Mouse (Mus musculus): Measurements from ENCODE around the gene Mast1.

The Mast1 gene

GRCm38 (mm10) chr8:84973803-84974542 is 36.8 kb upstream of the Mast1 start:
- DNase-seq (ENCODE audit: low spot score in 2 of 2), result peak; percentile 56 to 62

DNA sequence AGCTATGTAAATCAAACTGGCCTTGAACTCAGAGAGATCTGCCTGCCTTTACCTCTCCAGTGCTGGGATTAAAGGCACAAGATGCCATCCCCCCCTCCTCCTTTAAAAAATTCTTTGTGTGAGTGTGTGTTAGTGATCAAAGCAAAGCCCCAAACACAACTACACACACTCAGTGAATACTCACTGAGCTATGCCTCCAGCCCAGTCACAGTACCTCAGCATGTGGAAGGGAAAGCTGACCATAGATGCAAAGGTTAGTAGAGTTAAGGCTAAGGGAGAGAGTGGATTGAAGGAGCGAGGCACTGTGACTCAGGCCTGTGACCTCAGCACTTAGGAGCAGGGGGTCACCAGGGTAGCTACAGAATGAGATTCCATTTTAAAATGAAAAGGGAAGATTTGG is 35.9 kb upstream of the Mast1 start:
- no peak for DNase-seq (ENCODE audit: low spot score in 2 of 2)

GRCm38 (mm10) chr8:84970913-84971312 is 33.8 kb upstream of the Mast1 start:
- peak; percentile 68 to 83 for DNase-seq (ENCODE audit: low spot score in 2 of 2)

DNA sequence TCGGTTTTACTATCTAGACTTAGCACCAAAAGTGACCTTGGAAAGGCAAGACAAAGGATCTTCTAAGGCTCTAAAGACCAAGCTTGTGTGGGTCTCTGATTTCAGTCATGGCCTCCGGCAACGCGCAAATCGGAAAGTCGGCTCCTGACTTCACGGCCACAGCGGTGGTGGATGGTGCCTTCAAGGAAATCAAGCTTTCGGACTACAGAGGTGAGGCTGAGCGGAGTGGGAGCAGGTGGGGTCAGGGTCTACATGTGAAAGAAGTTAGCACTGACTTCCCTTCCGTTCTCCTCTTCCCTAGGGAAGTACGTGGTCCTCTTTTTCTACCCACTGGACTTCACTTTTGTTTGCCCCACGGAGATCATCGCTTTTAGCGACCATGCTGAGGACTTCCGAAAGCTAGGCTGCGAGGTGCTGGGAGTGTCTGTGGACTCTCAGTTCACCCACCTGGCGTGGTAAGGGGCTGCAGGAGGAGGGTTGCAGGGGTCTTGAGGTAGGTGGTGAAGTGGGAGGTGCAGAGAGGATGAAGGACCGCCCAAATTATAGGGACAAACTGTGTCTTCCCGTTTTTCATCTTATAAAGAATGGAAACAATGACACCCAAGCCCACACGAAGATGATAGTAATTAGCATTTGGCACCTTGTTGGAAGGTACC is 33.1 kb upstream of the Mast1 start:
- DNase-seq (ENCODE audit: low spot score in 2 of 2), result no peak

DNA sequence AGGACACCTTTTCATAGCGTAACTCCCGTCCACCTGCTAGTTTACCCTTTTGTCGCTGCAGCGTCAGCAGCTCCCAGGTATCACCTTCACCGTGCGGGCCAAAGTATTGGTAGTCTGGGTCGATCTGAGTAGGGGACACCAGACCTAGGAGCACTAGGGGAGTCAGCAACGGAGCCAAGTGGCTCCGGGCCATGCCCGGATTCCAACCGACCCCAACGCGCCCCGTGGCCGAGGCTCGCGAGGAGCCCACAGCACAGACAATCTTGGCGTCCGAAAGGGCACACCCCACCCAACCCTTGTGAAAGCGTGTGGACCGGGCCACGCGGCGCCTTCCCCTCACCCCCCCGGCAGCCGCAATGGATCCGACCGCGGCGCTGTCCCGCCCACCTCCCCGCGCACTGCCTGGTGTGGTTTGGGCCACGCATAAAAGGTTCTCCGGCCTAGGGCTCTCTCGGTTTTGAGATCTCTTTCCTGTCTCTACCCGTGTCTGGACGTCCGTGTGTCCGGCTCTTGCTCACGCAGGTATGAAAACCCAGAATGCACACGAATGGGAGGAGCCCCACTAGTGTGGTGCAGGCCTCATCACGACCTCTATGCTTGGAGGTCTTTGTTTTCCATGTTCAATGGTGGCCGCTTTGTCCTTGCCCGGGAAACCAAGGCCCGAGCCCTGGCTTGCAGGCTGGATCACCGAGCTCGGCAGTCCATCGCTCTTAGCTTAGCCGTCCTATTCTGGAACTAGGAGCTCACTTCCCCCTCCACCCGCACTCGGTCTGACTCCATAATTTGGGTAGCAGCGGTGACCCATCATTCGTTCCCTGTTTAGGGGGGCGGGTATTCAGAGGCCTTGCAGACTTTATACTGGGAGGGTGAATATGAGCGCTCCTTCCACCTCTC is 32.3 kb upstream of the Mast1 start, which contains the start of the genes Gm49661, Prdx2 and Rnaseh2a:
Gm49661 (minus strand) TSS at position 193 of the 894 bp plus-strand sequence.
Prdx2 (plus strand) TSS at position 347 of the 894 bp plus-strand sequence.
Rnaseh2a (minus strand) TSS at position 527 of the 894 bp plus-strand sequence.
- peak; percentile 68 to 73 for DNase-seq (ENCODE audit: low spot score in 2 of 2)

DNA sequence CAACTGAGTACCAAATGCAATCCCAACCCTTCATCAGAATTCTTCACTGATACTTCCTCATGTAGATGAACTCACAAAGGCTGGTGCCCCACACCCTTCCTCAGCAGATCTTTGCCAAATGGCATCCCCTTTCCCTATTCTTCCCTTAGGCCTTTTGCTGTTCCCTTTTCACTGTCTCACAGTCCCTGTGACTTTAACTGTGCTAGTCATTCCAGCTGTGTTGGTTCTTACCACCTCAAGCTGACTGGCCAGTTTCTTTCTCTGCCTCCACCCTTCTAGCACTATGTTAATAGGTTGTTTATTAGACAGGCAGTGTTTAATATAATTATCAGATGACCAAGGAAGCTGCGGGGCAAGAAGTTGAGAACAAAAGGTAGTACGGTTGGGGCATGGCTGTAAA is 31.5 kb upstream of the Mast1 start:
- no peak for DNase-seq (ENCODE audit: low spot score in 2 of 2)

GRCm38 (mm10) chr8:84967532-84968304 is 30.6 kb upstream of the Mast1 start:
- DNase-seq (ENCODE audit: low spot score in 2 of 2), result no peak

DNA sequence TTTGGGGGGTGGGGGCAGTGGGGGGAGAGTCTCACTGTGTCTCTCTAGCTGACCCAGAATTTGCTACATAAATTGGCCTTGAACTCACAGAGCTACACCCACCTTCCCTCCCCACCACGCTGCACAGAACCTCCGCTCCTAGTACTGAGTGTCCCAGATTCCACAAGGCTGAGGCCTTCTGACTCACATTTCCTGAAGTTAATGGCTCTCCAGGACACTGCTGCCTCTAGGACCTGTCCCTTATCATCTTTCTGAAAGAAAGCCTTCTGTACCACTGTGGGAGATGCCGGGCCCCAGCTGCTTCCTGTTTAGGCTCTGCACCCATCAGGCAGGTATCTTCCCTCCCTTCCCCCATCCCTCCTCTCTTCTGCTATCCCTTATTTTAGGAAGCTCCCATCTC is 29.4 kb upstream of the Mast1 start:
- no peak for DNase-seq (ENCODE audit: low spot score in 2 of 2)

- DNase-seq (ENCODE audit: low spot score in 2 of 2), result peak; percentile 95 to 96
These were observed 28.7 kb upstream of the Mast1 start for GRCm38 (mm10) chr8:84965731-84966291.

GRCm38 (mm10) chr8:84963952-84964351 is 26.8 kb upstream of the Mast1 start:
- DNase-seq (ENCODE audit: low spot score in 2 of 2), result no peak

GRCm38 (mm10) chr8:84959811-84960210 is 22.7 kb upstream of the Mast1 start:
- DNase-seq (ENCODE audit: low spot score in 2 of 2), result no peak

GRCm38 (mm10) chr8:84956768-84957167 is 19.6 kb upstream of the Mast1 start:
- DNase-seq (ENCODE audit: low spot score in 2 of 2), result peak in 1 of 2 experiments; percentile 55

DNA sequence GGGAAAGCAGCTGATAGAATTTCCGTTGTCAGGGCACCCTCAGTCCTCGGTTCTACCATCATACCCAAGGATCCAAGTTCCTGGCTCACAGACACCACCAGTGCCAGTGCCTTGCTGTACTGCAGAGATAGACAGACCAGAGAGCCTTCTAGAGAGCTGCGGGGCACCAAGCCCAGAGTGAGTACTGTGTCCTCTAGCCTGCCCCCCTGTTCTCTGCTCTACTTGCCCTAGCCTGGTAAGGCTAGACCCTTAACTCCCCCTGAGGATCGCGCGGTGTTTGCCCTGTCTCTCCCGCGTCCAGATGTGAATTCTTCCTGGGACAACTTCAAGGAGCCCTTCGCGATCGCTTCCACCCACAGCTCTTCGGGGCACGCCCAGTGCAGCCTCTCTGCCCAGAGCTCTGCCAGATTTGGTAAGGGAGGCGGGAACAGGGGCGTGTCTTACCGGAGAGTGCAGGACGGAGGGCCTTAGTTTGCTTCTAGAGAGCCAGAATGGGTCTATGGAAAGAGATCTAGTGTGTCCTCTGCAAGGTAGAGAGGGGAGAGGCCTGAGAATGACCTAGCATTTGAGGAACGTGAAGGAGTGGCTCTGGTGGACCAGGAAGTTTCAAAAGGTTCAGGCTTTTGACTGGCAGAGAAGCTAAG is 15.6 kb upstream of the Mast1 start:
- peak in 1 of 2 experiments; percentile 39 for DNase-seq (ENCODE audit: low spot score in 2 of 2)

- no peak for DNase-seq (ENCODE audit: low spot score in 2 of 2)
These were observed 12.6 kb upstream of the Mast1 start for GRCm38 (mm10) chr8:84949753-84950152.

DNA sequence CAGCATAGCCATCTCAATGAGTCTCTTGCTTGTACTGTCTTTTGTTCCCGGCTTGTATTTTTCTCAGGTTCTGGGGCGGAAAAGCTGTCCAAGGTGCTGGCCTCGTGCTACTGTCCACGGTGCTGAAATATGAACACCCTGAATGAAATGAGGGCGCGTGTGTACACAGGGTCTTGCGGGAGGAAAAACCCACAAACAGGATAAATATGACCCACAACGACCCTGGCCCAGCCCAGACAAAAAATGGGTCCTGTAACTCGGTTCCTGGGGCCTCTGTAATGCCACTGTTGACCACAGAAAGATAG is 10.0 kb upstream of the Mast1 start:
- no peak for DNase-seq (ENCODE audit: low spot score in 2 of 2)

- no peak for DNase-seq (ENCODE audit: low spot score in 2 of 2)
These were observed 9.5 kb upstream of the Mast1 start, which contains the start of gene Rtbdn for GRCm38 (mm10) chr8:84946528-84947240. Rtbdn (plus strand) TSS chr8:84946991.

DNA sequence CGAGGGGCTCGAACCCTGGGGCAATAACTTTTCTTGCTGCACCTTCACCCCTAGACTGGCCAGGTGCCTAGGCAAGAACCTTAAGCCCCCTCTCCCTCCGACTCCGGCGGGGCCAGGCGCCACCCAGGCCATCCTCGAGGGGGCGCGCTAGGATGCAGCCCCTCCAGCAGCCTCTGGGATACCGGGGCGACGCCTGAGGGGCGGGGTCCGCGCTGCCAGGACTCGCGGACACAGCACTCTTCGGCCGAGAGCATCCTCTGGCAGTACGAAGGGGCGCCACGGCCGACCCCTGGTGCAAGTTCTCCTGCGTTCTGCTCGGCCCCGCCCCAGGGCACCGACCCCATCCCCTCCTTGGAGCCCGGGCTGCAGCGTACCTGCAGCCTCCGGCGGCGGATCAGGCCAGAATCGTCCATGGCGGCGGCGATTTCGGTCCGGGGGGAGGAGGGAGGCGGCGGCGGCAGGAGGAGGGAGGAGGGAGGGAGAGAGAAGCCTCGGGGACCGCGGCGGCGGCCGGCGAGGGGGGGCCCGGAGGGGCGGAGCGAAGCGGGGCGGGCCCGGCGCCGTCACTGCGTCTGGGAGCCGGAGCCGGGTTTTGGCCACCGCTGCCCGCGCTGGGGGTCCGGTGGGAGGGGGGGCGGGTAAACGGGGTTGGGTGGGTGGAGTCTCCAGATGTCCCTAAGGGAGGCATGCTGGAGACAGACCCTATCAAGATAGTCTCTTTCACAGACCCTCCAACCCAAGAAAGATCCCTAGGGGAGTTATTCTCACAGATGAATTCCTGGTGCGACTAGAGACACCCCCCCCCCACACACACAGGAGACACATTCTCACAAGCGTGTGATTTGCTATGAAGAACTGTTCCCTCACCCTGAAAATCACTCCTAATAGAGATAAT is 8.7 kb upstream of the Mast1 start:
- no peak for DNase-seq (ENCODE audit: low spot score in 2 of 2)

- DNase-seq (ENCODE audit: low spot score in 2 of 2), result no peak
These were observed 8.1 kb upstream of the Mast1 start for GRCm38 (mm10) chr8:84945235-84945632.

All from spleen, postnatal 36 days (tissue).